Mouse (Mus musculus): ENCODE data around the gene Zbtb40. TPM values are rescaled to one million over a fixed set of nuclear protein-coding genes. Genes with fewer than 3 reads are reported as not detected.

Gene Zbtb40
- polyA plus RNA-seq (2015; fragmentation: Nextera tagmentation; extraction: Ambion mirVana), result 4.5 and 4.6 TPM in 2 replicates

- WGBS, result 1% methylated on average over 32 of the region's 32 CpGs
- Histone ChIP-seq H3K4me3 (replicated peaks) (peak within 1 kb of the TSS; percentile 97), H3K4me1 (peaks cover 22% of the 10 kb centered on the region), H3K27ac (replicated peaks) (peak within 1 kb of the TSS; percentile 82), H3K27me3 (peaks cover 33% of the 10 kb centered on the region), H3K9ac (peak within 1 kb of the TSS; percentile 69), H3K36me3 (no peaks in the 10 kb centered on the region), H3K9me3 (replicated peaks) (no peaks in the 10 kb centered on the region), H3K4me2 (replicated peaks) (peak within 1 kb of the TSS; percentile 70)
- peak; percentile 94 for ATAC-seq (ENCODE audit: insufficient number of reproducible peaks, low FRiP score, low TSS enrichment, low read depth)
Measured at GRCm38 (mm10) chr4:137048550-137049032, at the start of gene Zbtb40. Zbtb40 (minus strand) TSS chr4:137048801.

- H3K9ac ChIP-seq, result no peak overlapping the region
- H3K27me3 ChIP-seq, result no peaks in the 10 kb centered on the region
- peaks cover 19% of the 10 kb centered on the region for H3K4me1 ChIP-seq
- no peaks in the 10 kb centered on the region for H3K36me3 ChIP-seq
- no peaks in the 10 kb centered on the region for H3K9me3 ChIP-seq (replicated peaks)
- ATAC-seq (ENCODE audit: insufficient number of reproducible peaks, low FRiP score, low TSS enrichment, low read depth), result no peak
- H3K4me3 ChIP-seq (replicated peaks), result no peak overlapping the region
- H3K4me2 ChIP-seq (replicated peaks), result no peak overlapping the region
- 0 out of 2 replicates have a peak overlapping the region, but pooled peaks have one; percentile 28 for H3K27ac ChIP-seq (replicated peaks)
- WGBS, result 52% methylated on average over 4 of the region's 4 CpGs
Measured at GRCm38 (mm10) chr4:137097984-137098327, 49.4 kb upstream of the Zbtb40 start.

- Histone ChIP-seq H3K4me1 (peaks cover 19% of the 10 kb centered on the region), H3K36me3 (no peaks in the 10 kb centered on the region), H3K27ac (replicated peaks) (0 out of 2 replicates have a peak overlapping the region, but pooled peaks have one; percentile 28), H3K4me3 (replicated peaks) (no peak overlapping the region), H3K9ac (no peak overlapping the region), H3K4me2 (replicated peaks) (0 out of 2 replicates have a peak overlapping the region, but pooled peaks have one; percentile 1), H3K27me3 (no peaks in the 10 kb centered on the region), H3K9me3 (replicated peaks) (0 out of 2 replicates have a peak, but pooled peaks cover under 1% of the 10 kb centered on the region)
- no peak for ATAC-seq (ENCODE audit: insufficient number of reproducible peaks, low FRiP score, low TSS enrichment, low read depth)
- 51% methylated on average over 17 of the region's 17 CpGs for whole genome bisulfite sequencing
Measured at GRCm38 (mm10) chr4:137097246-137097983, 48.8 kb upstream of the Zbtb40 start.

- whole genome bisulfite sequencing, result 36% methylated on average over 10 of the region's 10 CpGs
- H3K36me3 ChIP-seq, result no peaks in the 10 kb centered on the region
- H3K4me3 ChIP-seq (replicated peaks), result no peak overlapping the region
- no peak overlapping the region for H3K4me2 ChIP-seq (replicated peaks)
- 0 out of 2 replicates have a peak, but pooled peaks cover 5% of the 10 kb centered on the region for H3K9me3 ChIP-seq (replicated peaks)
- no peak for ATAC-seq (ENCODE audit: insufficient number of reproducible peaks, low FRiP score, low TSS enrichment, low read depth)
- H3K27ac ChIP-seq (replicated peaks), result peak overlapping the region; percentile 35; the same call in 1 of the 2 replicates
- H3K9ac ChIP-seq, result no peak overlapping the region
- no peaks in the 10 kb centered on the region for H3K27me3 ChIP-seq
- H3K4me1 ChIP-seq, result peaks cover 19% of the 10 kb centered on the region
Measured at GRCm38 (mm10) chr4:137096353-137096752, 47.8 kb upstream of the Zbtb40 start.

DNA sequence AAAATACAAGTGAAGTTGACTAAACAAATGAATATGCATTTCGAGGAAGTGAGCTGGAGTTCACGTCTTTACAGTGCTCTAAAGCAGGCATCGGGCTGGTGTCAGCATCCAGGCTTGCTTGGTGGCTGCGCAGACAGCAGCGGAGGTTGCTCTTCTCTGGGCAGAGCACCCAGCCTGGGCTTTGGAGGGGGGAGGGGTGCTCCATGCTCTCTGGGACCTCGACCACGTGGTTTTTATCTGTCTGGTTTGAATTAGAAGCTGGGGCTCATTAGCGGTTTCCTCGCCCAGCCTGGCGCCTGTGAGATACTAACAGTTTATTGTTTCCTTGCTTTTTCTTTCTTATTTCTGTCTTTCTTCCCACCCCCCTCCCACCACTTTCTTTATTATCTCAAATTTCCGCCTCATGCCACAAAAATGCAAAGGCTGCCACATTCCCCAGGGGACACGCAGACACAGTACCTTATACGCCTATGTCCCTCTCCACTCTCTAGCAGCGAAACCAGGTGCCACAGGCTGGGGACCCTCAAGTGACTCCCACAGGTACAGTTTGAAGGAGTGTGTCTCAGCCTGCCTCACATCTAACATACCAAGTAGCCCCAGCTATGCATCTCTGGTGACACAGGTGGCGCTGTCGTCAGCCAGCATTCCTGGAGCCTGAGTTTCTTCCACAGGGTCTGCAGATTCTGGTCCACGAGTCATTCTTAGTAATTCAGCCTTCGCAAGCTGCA lies 36.6 kb upstream of the Zbtb40 start:
- peaks cover 21% of the 10 kb centered on the region for H3K4me1 ChIP-seq
- H3K27me3 ChIP-seq, result peaks cover 4% of the 10 kb centered on the region; the same call in 1 of the 2 replicates
- no peak overlapping the region; the same call in 1 of the 2 replicates for H3K4me3 ChIP-seq (replicated peaks)
- no peak overlapping the region for H3K27ac ChIP-seq (replicated peaks)
- 12% methylated on average over 18 of the region's 18 CpGs for WGBS
- peak; percentile 49 for ATAC-seq (ENCODE audit: insufficient number of reproducible peaks, low FRiP score, low TSS enrichment, low read depth)
- H3K9me3 ChIP-seq (replicated peaks), result no peaks in the 10 kb centered on the region
- peak overlapping the region; percentile 24 for H3K4me2 ChIP-seq (replicated peaks)
- no peaks in the 10 kb centered on the region for H3K36me3 ChIP-seq
- H3K9ac ChIP-seq, result no peak overlapping the region

DNA sequence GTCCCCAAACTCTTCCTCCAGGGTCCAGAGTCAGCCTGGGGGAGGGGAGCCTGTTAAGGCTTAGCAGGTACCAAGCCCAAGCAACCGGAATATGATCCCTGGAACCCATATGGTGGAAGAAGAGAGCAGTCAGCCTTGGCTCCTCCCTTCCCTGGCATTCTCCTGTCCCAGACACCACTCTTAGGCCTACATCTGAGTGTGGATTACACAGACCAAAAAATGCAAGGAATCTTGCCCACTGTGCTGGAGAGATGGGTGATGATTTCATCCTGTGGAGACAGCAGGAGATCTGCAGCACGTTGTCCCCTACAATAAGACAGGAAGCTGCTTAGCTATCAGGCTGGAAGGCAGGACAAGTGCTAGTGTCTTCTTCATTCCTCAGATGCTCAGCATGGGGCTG lies 34.3 kb upstream of the Zbtb40 start:
- H3K27me3 ChIP-seq, result peaks cover 4% of the 10 kb centered on the region; the same call in 1 of the 2 replicates
- ATAC-seq (ENCODE audit: insufficient number of reproducible peaks, low FRiP score, low TSS enrichment, low read depth), result no peak
- H3K4me1 ChIP-seq, result peaks cover 21% of the 10 kb centered on the region
- no peaks in the 10 kb centered on the region for H3K36me3 ChIP-seq
- no peak overlapping the region for H3K9ac ChIP-seq
- no peak overlapping the region for H3K4me2 ChIP-seq (replicated peaks)
- H3K4me3 ChIP-seq (replicated peaks), result no peak overlapping the region
- WGBS, result 20% methylated on average over 2 of the region's 2 CpGs
- no peak overlapping the region for H3K27ac ChIP-seq (replicated peaks)
- H3K9me3 ChIP-seq (replicated peaks), result no peaks in the 10 kb centered on the region

- H3K36me3 ChIP-seq, result no peaks in the 10 kb centered on the region
- no peak for ATAC-seq (ENCODE audit: insufficient number of reproducible peaks, low FRiP score, low TSS enrichment, low read depth)
- H3K4me2 ChIP-seq (replicated peaks), result no peak overlapping the region
- H3K27ac ChIP-seq (replicated peaks), result no peak overlapping the region
- peaks cover 3% of the 10 kb centered on the region; the same call in 1 of the 2 replicates for H3K27me3 ChIP-seq
- 82% methylated on average over 4 of the region's 4 CpGs for WGBS
- H3K4me1 ChIP-seq, result peaks cover 21% of the 10 kb centered on the region
- H3K4me3 ChIP-seq (replicated peaks), result no peak overlapping the region
- H3K9me3 ChIP-seq (replicated peaks), result no peaks in the 10 kb centered on the region
- no peak overlapping the region for H3K9ac ChIP-seq
Measured at GRCm38 (mm10) chr4:137081401-137081800, 32.8 kb upstream of the Zbtb40 start.

DNA sequence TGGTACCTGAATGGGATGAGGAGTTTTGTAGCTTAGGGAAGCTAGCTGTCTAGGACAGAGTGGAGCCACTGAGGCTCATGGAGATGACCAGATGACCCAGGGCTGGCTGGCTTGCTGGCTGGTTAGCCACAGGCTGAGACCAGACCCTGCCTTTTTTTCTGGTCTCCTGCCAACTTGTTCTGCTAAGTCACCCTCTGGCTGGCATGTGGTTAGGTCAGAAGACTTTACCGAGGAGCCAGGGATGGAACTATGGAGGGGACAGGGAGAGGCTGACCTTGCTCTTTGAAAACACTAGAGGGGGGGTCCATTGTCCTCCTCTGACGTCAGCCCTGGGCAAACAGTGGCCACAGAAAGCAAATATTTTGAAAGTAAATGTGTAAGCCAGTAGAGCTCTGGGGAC lies 28.6 kb upstream of the Zbtb40 start:
- no peak for ATAC-seq (ENCODE audit: insufficient number of reproducible peaks, low FRiP score, low TSS enrichment, low read depth)

GRCm38 (mm10) chr4:137071204-137071603 lies 22.6 kb upstream of the Zbtb40 start:
- WGBS, result 71% methylated on average over 6 of the region's 6 CpGs
- no peaks in the 10 kb centered on the region for H3K4me1 ChIP-seq
- H3K4me3 ChIP-seq (replicated peaks), result no peak overlapping the region
- no peak overlapping the region for H3K27ac ChIP-seq (replicated peaks)
- no peak overlapping the region for H3K9ac ChIP-seq
- no peak for ATAC-seq (ENCODE audit: insufficient number of reproducible peaks, low FRiP score, low TSS enrichment, low read depth)
- H3K4me2 ChIP-seq (replicated peaks), result no peak overlapping the region
- H3K9me3 ChIP-seq (replicated peaks), result no peaks in the 10 kb centered on the region
- H3K27me3 ChIP-seq, result no peaks in the 10 kb centered on the region; the same call in 1 of the 2 replicates
- no peaks in the 10 kb centered on the region for H3K36me3 ChIP-seq

More for the DNA sequence above, 28.6 kb upstream of the Zbtb40 start:
- H3K4me3 ChIP-seq (replicated peaks), result no peak overlapping the region
- no peak overlapping the region for H3K4me2 ChIP-seq (replicated peaks)
- H3K9ac ChIP-seq, result no peak overlapping the region
- no peak overlapping the region for H3K27ac ChIP-seq (replicated peaks)
- H3K9me3 ChIP-seq (replicated peaks), result no peaks in the 10 kb centered on the region
- no peaks in the 10 kb centered on the region for H3K4me1 ChIP-seq
- 37% methylated on average over 2 of the region's 2 CpGs for WGBS
- H3K36me3 ChIP-seq, result no peaks in the 10 kb centered on the region
- H3K27me3 ChIP-seq, result no peaks in the 10 kb centered on the region

DNA sequence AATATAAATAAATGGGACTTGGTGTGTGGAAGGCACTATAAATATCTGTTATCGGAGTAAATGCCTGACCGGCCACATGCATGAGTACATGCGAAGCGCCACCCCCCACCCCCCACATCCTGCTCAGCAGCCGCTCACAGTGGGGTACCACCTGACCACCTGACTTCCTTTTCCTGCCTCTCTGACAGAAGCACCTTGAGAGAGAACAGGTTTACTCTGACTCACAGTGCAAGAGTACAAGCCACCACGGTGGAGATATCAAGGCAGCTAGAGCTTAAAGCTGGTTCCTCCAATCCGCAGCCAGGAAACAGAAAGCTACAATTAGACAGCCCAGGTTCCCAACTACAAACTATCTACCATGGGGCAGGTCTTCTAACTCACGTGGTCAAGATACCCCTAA lies 19.9 kb upstream of the Zbtb40 start:
- H3K4me3 ChIP-seq (replicated peaks), result no peak overlapping the region
- H3K9ac ChIP-seq, result no peak overlapping the region
- no peak for ATAC-seq (ENCODE audit: insufficient number of reproducible peaks, low FRiP score, low TSS enrichment, low read depth)
- no peaks in the 10 kb centered on the region; the same call in 1 of the 2 replicates for H3K27me3 ChIP-seq
- WGBS, result 43% methylated on average over 8 of the region's 8 CpGs
- H3K27ac ChIP-seq (replicated peaks), result no peak overlapping the region
- no peak overlapping the region for H3K4me2 ChIP-seq (replicated peaks)
- no peaks in the 10 kb centered on the region for H3K4me1 ChIP-seq
- no peaks in the 10 kb centered on the region for H3K36me3 ChIP-seq
- no peaks in the 10 kb centered on the region for H3K9me3 ChIP-seq (replicated peaks)

GRCm38 (mm10) chr4:137065846-137066245 lies 17.2 kb upstream of the Zbtb40 start:
- no peak for ATAC-seq (ENCODE audit: insufficient number of reproducible peaks, low FRiP score, low TSS enrichment, low read depth)
- H3K27ac ChIP-seq (replicated peaks), result no peak overlapping the region
- no peaks in the 10 kb centered on the region; the same call in 1 of the 2 replicates for H3K27me3 ChIP-seq
- WGBS, result 62% methylated on average over 6 of the region's 6 CpGs
- H3K36me3 ChIP-seq, result no peaks in the 10 kb centered on the region
- no peaks in the 10 kb centered on the region for H3K9me3 ChIP-seq (replicated peaks)
- no peak overlapping the region for H3K4me3 ChIP-seq (replicated peaks)
- no peak overlapping the region for H3K9ac ChIP-seq
- H3K4me2 ChIP-seq (replicated peaks), result no peak overlapping the region
- no peaks in the 10 kb centered on the region for H3K4me1 ChIP-seq

Data from embryonic facial prominence, embryonic 15.5 days (tissue).